Mouse (Mus musculus): Measurements from ENCODE around the gene Gm20708. TPM values are rescaled to one million over a fixed set of nuclear protein-coding genes. Genes with fewer than 3 reads are reported as not detected.

Gene Gm20708
- polyA plus RNA-seq, 1 experiment from 2014 or later, result 0.18 TPM

DNA sequence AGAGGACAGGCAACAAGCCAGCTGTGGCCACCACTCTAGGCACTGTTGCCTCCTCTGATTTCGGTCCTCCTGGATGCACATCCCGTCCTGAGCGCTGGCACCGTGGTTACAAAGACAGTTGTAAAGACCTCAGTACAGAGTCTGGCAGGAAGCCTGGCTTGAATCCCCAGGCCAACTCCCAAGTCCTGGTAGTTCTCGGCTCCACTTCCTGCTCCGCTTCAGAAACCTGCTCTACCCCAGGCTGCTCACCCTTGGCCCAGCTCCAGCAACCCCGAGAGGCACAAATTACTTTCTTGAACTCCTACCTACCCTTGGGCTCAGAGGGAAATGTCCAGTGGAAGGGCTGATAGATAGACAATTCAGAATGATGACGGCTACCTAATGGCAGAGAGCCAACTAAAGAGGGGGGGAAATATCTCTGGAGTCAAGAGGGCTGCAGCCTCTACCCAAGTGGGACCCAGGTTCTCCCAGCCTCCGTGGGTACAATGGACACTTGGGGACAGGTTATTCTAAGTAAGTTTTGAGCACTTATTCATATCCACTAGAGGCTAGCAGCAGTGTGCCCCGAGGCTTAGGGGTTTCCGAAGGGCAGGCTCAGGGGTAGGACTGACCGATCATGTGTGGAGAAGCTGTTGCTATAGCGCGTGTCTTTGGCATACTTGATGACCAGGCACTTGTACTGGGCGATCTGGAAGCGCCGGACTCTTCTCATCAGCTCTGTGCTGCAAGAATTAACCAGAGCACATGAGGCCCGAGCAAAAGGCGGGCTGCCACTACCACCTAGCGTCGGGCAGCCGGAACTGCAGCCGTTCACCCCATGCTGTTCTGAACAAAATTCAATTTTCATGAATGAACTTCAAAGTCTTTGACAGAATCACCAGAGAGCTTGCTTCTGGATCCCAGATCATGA is 14.8 kb downstream of the Gm20708 start:
- Histone ChIP-seq H3K27ac (replicated peaks) (peak overlapping the region; percentile 87), H3K9me3 (ENCODE audit: control insufficient read depth, low read length) (no peaks in the 10 kb centered on the region), H3K9ac (ENCODE audit: low read length) (peak overlapping the region; percentile 60; the same call in 1 of the 2 replicates), H3K36me3 (ENCODE audit: control insufficient read depth, insufficient read depth, low read length) (no peaks in the 10 kb centered on the region; the same call in 1 of the 2 replicates), H3K4me1 (replicated peaks; ENCODE audit: control insufficient read depth, insufficient read depth) (peaks cover 13% of the 10 kb centered on the region), H3K4me2 (replicated peaks; ENCODE audit: low read depth) (peak overlapping the region; percentile 79), H3K27me3 (ENCODE audit: control insufficient read depth, insufficient read depth, low read length) (no peaks in the 10 kb centered on the region), H3K4me3 (ENCODE audit: low read depth, low read length) (peak overlapping the region; percentile 52)
- ATAC-seq (ENCODE audit: low FRiP score, low TSS enrichment) (peak; percentile 77), DNase-seq (ENCODE audit: low spot score) (peak; percentile 87)
- no peak for TF ChIP-seq EP300 (optimal IDR thresholded peaks at IDR 0.05)
- peak; percentile 94 for TF ChIP-seq CTCF (IDR thresholded peaks at IDR 0.05; ENCODE audit: low read depth)
- WGBS, result 5% methylated on average over 23 of the region's 23 CpGs

DNA sequence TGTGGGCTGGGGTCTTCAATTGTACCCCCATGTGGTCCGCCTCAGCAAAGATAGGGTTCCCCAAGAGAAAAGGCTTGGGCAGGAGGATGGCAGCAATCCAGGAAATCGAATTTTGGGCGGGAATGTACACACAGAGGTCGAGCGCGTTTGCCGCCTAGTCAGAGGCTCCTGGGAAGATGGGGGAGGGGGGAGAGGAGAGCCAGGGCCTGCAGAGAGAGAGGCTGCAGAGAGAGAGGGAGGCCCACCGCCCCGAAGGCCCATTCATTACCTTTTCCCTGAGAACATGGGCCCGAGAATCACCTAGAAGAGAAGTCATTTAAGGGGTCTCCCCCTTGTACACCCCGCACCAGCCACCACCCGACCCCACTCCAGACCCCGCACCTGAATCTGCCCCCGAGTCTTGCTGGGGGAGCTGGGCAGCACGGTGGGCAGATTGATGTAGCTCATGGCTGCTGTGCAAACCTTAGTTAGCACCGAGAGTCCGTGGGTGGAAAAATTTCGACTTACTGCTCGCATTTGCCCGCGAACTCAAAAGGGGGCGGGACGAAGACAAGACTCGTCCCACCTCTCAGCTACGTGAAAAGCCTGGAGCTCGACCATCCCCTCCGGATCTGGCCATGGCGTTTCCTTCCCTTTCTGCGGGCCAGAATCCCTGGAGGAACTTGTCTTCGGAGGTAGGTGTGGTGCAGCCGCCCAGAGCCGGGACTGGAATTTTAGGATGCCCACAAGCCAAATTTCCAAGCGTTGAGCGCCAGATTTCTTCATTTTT is 16.0 kb downstream of the Gm20708 start, which contains the start of the genes Afmid and Tk1:
Gene Afmid (plus strand): TSS at position 592 of the 769 bp plus-strand sequence.
Gene Tk1 (minus strand): TSS at position 760 of the 769 bp plus-strand sequence.
- DNase-seq (ENCODE audit: low spot score) (peak; percentile 87), ATAC-seq (ENCODE audit: low FRiP score, low TSS enrichment) (peak; percentile 25; the same call in 1 of the 2 replicates)
- Histone ChIP-seq H3K27me3 (ENCODE audit: control insufficient read depth, insufficient read depth, low read length) (no peaks in the 10 kb centered on the region), H3K4me2 (replicated peaks; ENCODE audit: low read depth) (peak within 1 kb of the TSS; percentile 79), H3K9ac (ENCODE audit: low read length) (peak within 1 kb of the TSS; percentile 60), H3K27ac (replicated peaks) (peak within 1 kb of the TSS; percentile 84), H3K4me1 (replicated peaks; ENCODE audit: control insufficient read depth, insufficient read depth) (peaks cover 16% of the 10 kb centered on the region), H3K4me3 (ENCODE audit: low read depth, low read length) (peak within 1 kb of the TSS; percentile 52), H3K9me3 (ENCODE audit: control insufficient read depth, low read length) (no peaks in the 10 kb centered on the region), H3K36me3 (ENCODE audit: control insufficient read depth, insufficient read depth, low read length) (no peaks in the 10 kb centered on the region)
- WGBS, result under 1% methylated on average over 34 of the region's 34 CpGs
- TF ChIP-seq CTCF (IDR thresholded peaks at IDR 0.05; ENCODE audit: low read depth) (no peak; the same call in 1 of the 2 replicates), EP300 (optimal IDR thresholded peaks at IDR 0.05) (no peak)

GRCm38 (mm10) chr11:117826164-117826563 is 16.7 kb downstream of the Gm20708 start:
- Histone ChIP-seq H3K27ac (replicated peaks) (peak overlapping the region; percentile 84), H3K27me3 (ENCODE audit: control insufficient read depth, insufficient read depth, low read length) (no peaks in the 10 kb centered on the region), H3K36me3 (ENCODE audit: control insufficient read depth, insufficient read depth, low read length) (no peaks in the 10 kb centered on the region), H3K9ac (ENCODE audit: low read length) (peak overlapping the region; percentile 60), H3K4me1 (replicated peaks; ENCODE audit: control insufficient read depth, insufficient read depth) (peaks cover 16% of the 10 kb centered on the region), H3K9me3 (ENCODE audit: control insufficient read depth, low read length) (no peaks in the 10 kb centered on the region), H3K4me2 (replicated peaks; ENCODE audit: low read depth) (peak overlapping the region; percentile 79), H3K4me3 (ENCODE audit: low read depth, low read length) (peak overlapping the region; percentile 52)
- no peak for ATAC-seq (ENCODE audit: low FRiP score, low TSS enrichment)
- WGBS, result 4% methylated on average over 5 of the region's 5 CpGs
- no peak for DNase-seq (ENCODE audit: low spot score)
- TF ChIP-seq EP300 (optimal IDR thresholded peaks at IDR 0.05) (no peak), CTCF (IDR thresholded peaks at IDR 0.05; ENCODE audit: low read depth) (0 out of 2 replicates have a peak, but pooled peaks have one; percentile 9)

DNA sequence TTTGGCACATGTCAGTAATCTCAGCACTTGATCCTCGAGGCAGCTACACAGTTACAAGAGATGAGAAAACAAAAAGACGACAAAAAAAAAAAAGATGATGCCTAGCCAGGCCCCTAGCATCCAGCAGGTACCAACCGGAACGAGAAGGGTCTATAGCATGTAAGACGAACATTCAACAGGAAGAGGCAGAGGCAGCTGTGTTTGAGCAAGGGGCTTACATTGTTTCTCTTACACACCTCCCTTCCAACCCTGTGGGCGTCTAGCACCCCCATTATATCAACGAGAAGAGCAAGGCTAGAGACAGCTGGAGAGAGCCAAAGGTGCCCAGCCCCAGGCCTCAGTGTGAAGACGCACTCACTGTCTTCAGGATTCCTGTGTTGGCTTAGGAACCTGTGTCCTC is 17.4 kb downstream of the Gm20708 start:
- WGBS, result 38% methylated on average over 8 of the region's 8 CpGs
- H3K36me3 ChIP-seq (ENCODE audit: control insufficient read depth, insufficient read depth, low read length), result no peaks in the 10 kb centered on the region
- no peak overlapping the region for H3K9ac ChIP-seq (ENCODE audit: low read length)
- DNase-seq (ENCODE audit: low spot score) (no peak), ATAC-seq (ENCODE audit: low FRiP score, low TSS enrichment) (no peak)
- H3K9me3 ChIP-seq (ENCODE audit: control insufficient read depth, low read length), result no peaks in the 10 kb centered on the region
- peaks cover 16% of the 10 kb centered on the region for H3K4me1 ChIP-seq (replicated peaks; ENCODE audit: control insufficient read depth, insufficient read depth)
- H3K27ac ChIP-seq (replicated peaks), result peak overlapping the region; percentile 84; the same call in 1 of the 2 replicates
- H3K4me3 ChIP-seq (ENCODE audit: low read depth, low read length), result no peak overlapping the region
- peak overlapping the region; percentile 79 for H3K4me2 ChIP-seq (replicated peaks; ENCODE audit: low read depth)
- TF ChIP-seq CTCF (IDR thresholded peaks at IDR 0.05; ENCODE audit: low read depth) (no peak), EP300 (optimal IDR thresholded peaks at IDR 0.05) (no peak)
- H3K27me3 ChIP-seq (ENCODE audit: control insufficient read depth, insufficient read depth, low read length), result no peaks in the 10 kb centered on the region

DNA sequence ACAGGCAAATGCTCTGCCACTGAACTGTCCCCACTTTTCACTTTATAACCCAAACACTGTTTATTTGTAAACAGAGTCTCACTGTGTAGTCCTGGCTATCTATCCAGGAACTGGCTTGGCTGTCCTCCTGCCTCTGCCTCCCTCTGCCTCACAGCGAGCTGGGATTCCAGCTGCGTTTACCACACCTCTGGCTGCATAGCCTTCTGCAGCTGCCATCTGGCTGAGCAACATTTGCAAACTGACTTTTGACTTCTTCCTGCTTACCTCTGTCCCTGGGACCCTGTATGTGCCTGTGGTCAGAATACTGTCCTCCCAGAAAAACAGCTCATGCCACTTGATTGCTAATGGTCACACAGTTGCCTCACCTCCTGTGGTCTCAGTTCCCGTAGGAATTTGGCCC is 17.9 kb downstream of the Gm20708 start:
- Histone ChIP-seq H3K36me3 (ENCODE audit: control insufficient read depth, insufficient read depth, low read length) (no peaks in the 10 kb centered on the region), H3K4me2 (replicated peaks; ENCODE audit: low read depth) (no peak overlapping the region), H3K4me3 (ENCODE audit: low read depth, low read length) (no peak overlapping the region), H3K27me3 (ENCODE audit: control insufficient read depth, insufficient read depth, low read length) (no peaks in the 10 kb centered on the region), H3K9me3 (ENCODE audit: control insufficient read depth, low read length) (no peaks in the 10 kb centered on the region), H3K4me1 (replicated peaks; ENCODE audit: control insufficient read depth, insufficient read depth) (peaks cover 16% of the 10 kb centered on the region), H3K9ac (ENCODE audit: low read length) (no peak overlapping the region), H3K27ac (replicated peaks) (peak overlapping the region; percentile 40; the same call in 1 of the 2 replicates)
- DNase-seq (ENCODE audit: low spot score) (no peak), ATAC-seq (ENCODE audit: low FRiP score, low TSS enrichment) (no peak)
- TF ChIP-seq CTCF (IDR thresholded peaks at IDR 0.05; ENCODE audit: low read depth) (no peak), EP300 (optimal IDR thresholded peaks at IDR 0.05) (no peak)
- 40% methylated on average over 3 of the region's 3 CpGs for WGBS

All from stomach, postnatal 0 days (tissue).